Mouse (Mus musculus) heart, postnatal 0 days (tissue): ENCODE measurements around the gene Dlec1.

Source experiments
- CTCF ChIP-seq: IDR thresholded peaks from 2 replicates; pipeline ENCODE4 v1.5.1; 2016; ENCODE audit warnings: antibody characterized with exemption, control low read depth, low read depth
- EP300 ChIP-seq: IDR thresholded peaks from 2 replicates; pipeline ENCODE4 v1.6.1; 2016; ENCODE audit warnings: antibody characterized with exemption, low read depth

DNA sequence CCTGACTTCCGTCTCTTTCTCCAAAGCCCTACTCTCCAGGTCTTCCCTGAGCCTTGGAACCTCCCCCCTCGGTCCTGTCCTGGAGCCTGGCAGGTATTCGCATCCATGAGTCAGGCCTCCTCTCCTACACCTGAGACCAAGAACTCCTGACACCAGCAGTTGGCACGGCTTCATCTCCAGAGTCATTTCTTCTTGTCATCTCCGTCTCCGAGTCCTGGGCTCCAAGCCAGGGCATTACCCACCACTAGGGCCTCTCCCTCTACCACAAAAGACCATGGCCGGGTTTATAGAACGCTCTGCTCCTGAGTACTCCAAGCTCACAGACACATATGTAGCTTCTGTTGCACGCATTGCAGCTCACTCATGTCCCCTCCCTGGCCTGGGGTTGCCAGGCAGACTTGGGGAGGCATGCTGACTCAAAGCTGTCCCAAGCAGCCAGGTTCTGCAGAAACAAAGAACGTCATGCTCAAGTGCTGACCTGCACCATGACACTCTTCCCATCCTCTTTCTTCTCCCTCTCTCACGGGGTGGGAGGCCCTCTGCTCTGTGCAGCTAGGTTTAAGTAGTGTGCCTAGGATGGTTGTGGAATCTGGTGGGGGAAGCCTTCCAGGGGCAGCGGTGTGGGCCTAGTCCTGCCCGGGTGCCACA is 7.7 kb upstream of the Dlec1 start:
- TF ChIP-seq CTCF = no peak
- no peak for TF ChIP-seq EP300
